Mouse (Mus musculus) intestine, embryonic 15.5 days (tissue): ENCODE data around the gene Col4a3bp. TPM values are rescaled to one million over a fixed set of nuclear protein-coding genes. Genes with fewer than 3 reads are reported as not detected.

Source experiments
- ATAC-seq: fragments of 200-750 bp; cut with Nextera tagmentation; 2 replicates; pipeline ENCODE4 v1.8.0; 2017; ENCODE audit warnings: moderate TSS enrichment, moderate library complexity
- H3K27ac ChIP-seq: fragments of 300-500 bp; sonication (generic); 2 replicates; pipeline ENCODE4 v1.5.1; 2015; ENCODE audit warnings: mild to moderate bottlenecking, inconsistent platforms
- H3K27me3 ChIP-seq: fragments of 300-500 bp; sonication (generic); replicated peaks from 2 replicates; pipeline ENCODE4 v1.6.1; 2015; ENCODE audit warnings: inconsistent platforms
- H3K36me3 ChIP-seq: fragments of 300-500 bp; sonication (generic); 2 replicates; pipeline ENCODE4 v1.6.1; 2015; ENCODE audit warnings: inconsistent platforms
- H3K4me1 ChIP-seq: fragments of 300-500 bp; sonication (generic); replicated peaks from 2 replicates; pipeline ENCODE4 v1.6.1; 2015; ENCODE audit warnings: inconsistent platforms
- H3K4me2 ChIP-seq: fragments of 300-500 bp; sonication (generic); replicated peaks from 2 replicates; pipeline ENCODE4 v1.6.1; 2015; ENCODE audit warnings: mild to moderate bottlenecking, inconsistent platforms
- H3K4me3 ChIP-seq: fragments of 300-500 bp; sonication (generic); replicated peaks from 2 replicates; pipeline ENCODE4 v1.5.1; 2015; ENCODE audit warnings: inconsistent platforms
- H3K9ac ChIP-seq: fragments of 300-500 bp; sonication (generic); 2 replicates; pipeline ENCODE4 v1.6.1; 2015; ENCODE audit warnings: inconsistent platforms
- H3K9me3 ChIP-seq: fragments of 300-500 bp; sonication (generic); 2 replicates; pipeline ENCODE4 v1.6.1; 2016; ENCODE audit warnings: inconsistent platforms
- WGBS: fragments of 180-500 bp; shearing (Covaris S2); methylation state at CpG from one replicate; pipeline ENCODE4 v1.1.7; 2015; 5-methylcytosine and 5-hydroxymethylcytosine counted together
- polyA plus RNA-seq: library from polyadenylated mRNA; unstranded; fragments of >200 nt; fragmentation: Nextera tagmentation; extraction: Ambion mirVana; gene quantifications from 2 replicates; pipeline ENCODE4 v1.2.1, GENCODE M21; 2015

Col4a3bp gene
- polyA plus RNA-seq, 1 experiment from 2014 or later = 13.2 TPM

- Histone ChIP-seq H3K27me3 (no peaks in the 10 kb centered on the region), H3K4me1 (no peaks in the 10 kb centered on the region), H3K9me3 (no peaks in the 10 kb centered on the region), H3K4me3 (no peak overlapping the region), H3K27ac (no peak overlapping the region), H3K4me2 (no peak overlapping the region), H3K9ac (no peak overlapping the region), H3K36me3 (no peaks in the 10 kb centered on the region)
- peak; percentile 66; the same call in 1 of the 2 replicates for ATAC-seq
- WGBS = 4% methylated on average over 1 of the region's 1 CpGs
Observed at GRCm38 (mm10) chr13:96593621-96594020, 51.2 kb downstream of the Col4a3bp start.

DNA sequence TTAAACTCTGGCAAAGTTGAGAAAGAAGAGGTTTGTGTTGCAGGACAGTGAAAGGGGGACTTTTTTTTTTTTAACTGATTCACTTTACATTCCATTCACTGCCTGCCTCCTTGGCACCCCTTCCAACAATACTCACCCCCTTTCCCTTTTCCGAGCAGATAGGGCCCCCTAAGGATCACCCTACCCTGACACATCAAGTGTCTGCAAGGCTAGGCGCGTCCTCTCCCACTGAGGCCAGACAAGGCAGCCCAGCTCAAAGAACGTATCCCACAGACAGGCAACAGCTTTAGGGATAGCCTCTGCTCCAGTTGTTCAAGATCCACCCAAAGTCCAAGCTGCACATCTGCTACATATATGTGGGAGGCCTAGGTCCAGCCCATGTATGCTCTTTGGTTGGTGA lies 51.7 kb downstream of the Col4a3bp start:
- Histone ChIP-seq H3K4me1 (no peaks in the 10 kb centered on the region), H3K4me3 (no peak overlapping the region), H3K36me3 (no peaks in the 10 kb centered on the region), H3K9ac (no peak overlapping the region), H3K27ac (no peak overlapping the region), H3K27me3 (no peaks in the 10 kb centered on the region), H3K9me3 (no peaks in the 10 kb centered on the region), H3K4me2 (no peak overlapping the region)
- ATAC-seq = no peak
- 83% methylated on average over 4 of the region's 4 CpGs for WGBS

DNA sequence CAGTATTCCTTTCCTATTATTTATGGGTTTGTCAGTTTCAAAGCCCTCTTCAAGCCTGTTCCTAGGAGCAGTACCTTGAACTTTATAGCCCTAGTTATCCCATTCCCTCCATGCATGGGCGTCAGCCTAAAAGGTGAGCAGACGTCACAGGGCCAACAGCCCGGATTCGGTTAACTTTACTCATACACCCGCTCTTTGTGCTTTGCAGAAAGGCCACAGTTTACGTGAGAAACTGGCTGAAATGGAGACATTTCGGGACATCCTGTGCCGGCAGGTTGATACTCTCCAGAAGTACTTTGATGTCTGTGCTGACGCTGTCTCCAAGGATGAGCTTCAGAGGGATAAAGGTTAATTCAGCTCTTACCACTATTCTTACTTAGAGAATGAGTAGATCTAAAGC lies 56.8 kb downstream of the Col4a3bp start:
- no peak for ATAC-seq
- no peak overlapping the region for H3K4me3 ChIP-seq
- no peaks in the 10 kb centered on the region for H3K9me3 ChIP-seq
- WGBS = 81% methylated on average over 9 of the region's 9 CpGs
- no peaks in the 10 kb centered on the region for H3K27me3 ChIP-seq
- H3K9ac ChIP-seq = no peak overlapping the region
- no peaks in the 10 kb centered on the region for H3K4me1 ChIP-seq
- H3K4me2 ChIP-seq = no peak overlapping the region
- no peaks in the 10 kb centered on the region for H3K36me3 ChIP-seq
- no peak overlapping the region for H3K27ac ChIP-seq

DNA sequence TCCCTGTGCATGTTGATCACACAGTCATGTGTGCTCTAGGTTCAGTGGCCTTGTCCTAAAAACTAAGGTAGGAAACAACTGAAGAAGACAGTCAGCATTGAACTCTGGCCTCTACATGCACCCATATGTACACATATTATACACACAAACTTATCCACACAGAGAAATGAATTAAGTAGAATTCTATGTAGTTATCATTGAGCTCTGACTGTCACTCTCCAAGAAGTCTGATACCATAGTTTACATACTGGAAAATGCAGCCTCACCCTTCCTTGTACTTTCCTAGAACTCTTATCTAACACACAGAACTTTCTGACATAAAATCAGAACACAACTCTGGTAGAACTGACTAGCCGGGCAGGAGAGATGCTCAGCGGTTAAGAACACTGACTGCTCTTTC lies 61.8 kb downstream of the Col4a3bp start:
- Histone ChIP-seq H3K36me3 (peaks cover 10% of the 10 kb centered on the region; the same call in 1 of the 2 replicates), H3K4me2 (no peak overlapping the region), H3K9me3 (no peaks in the 10 kb centered on the region), H3K4me3 (no peak overlapping the region), H3K9ac (no peak overlapping the region), H3K27me3 (no peaks in the 10 kb centered on the region), H3K4me1 (no peaks in the 10 kb centered on the region), H3K27ac (no peak overlapping the region)
- no peak for ATAC-seq
- WGBS = 90% methylated on average over 2 of the region's 2 CpGs

- no peaks in the 10 kb centered on the region for H3K4me1 ChIP-seq
- no peak overlapping the region for H3K9ac ChIP-seq
- no peaks in the 10 kb centered on the region for H3K27me3 ChIP-seq
- H3K4me2 ChIP-seq = no peak overlapping the region
- WGBS = 91% methylated on average over 3 of the region's 3 CpGs
- H3K9me3 ChIP-seq = no peaks in the 10 kb centered on the region
- 0 out of 2 replicates have a peak, but pooled peaks cover 5% of the 10 kb centered on the region for H3K36me3 ChIP-seq
- no peak overlapping the region for H3K4me3 ChIP-seq
- ATAC-seq = no peak
- H3K27ac ChIP-seq = no peak overlapping the region
Observed at GRCm38 (mm10) chr13:96614615-96615014, 72.2 kb downstream of the Col4a3bp start.

DNA sequence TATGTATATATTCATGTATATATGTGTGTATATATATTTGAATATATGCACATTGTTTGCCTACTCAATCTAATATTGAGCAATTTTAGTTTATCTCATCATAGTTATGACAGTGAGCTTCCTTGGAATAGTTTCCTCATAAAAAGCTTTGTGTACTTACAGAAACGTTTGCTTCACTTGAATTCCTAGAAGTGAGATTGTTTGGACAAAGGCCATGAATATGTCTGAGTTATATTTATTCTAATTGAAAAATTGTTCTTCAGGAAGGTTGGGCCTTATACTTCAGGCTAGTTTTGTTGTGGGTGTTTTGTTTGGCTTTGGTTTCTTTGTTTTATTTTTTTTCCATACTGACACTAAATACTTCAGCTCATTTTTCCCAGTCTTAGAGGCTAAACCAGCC lies 78.5 kb downstream of the Col4a3bp start:
- Histone ChIP-seq H3K27ac (no peak overlapping the region), H3K36me3 (no peaks in the 10 kb centered on the region), H3K4me2 (no peak overlapping the region), H3K9ac (no peak overlapping the region), H3K27me3 (no peaks in the 10 kb centered on the region), H3K4me1 (no peaks in the 10 kb centered on the region), H3K4me3 (no peak overlapping the region), H3K9me3 (no peaks in the 10 kb centered on the region)
- 25% methylated on average over 1 of the region's 1 CpGs for WGBS
- ATAC-seq = no peak

GRCm38 (mm10) chr13:96630396-96630795 lies 88.0 kb downstream of the Col4a3bp start:
- H3K4me2 ChIP-seq = no peak overlapping the region
- WGBS = 91% methylated on average over 4 of the region's 4 CpGs
- H3K4me3 ChIP-seq = no peak overlapping the region
- H3K9ac ChIP-seq = no peak overlapping the region
- ATAC-seq = no peak
- no peaks in the 10 kb centered on the region for H3K4me1 ChIP-seq
- no peak overlapping the region for H3K27ac ChIP-seq
- peaks cover 14% of the 10 kb centered on the region; the same call in 1 of the 2 replicates for H3K36me3 ChIP-seq
- H3K9me3 ChIP-seq = no peaks in the 10 kb centered on the region
- no peaks in the 10 kb centered on the region for H3K27me3 ChIP-seq

DNA sequence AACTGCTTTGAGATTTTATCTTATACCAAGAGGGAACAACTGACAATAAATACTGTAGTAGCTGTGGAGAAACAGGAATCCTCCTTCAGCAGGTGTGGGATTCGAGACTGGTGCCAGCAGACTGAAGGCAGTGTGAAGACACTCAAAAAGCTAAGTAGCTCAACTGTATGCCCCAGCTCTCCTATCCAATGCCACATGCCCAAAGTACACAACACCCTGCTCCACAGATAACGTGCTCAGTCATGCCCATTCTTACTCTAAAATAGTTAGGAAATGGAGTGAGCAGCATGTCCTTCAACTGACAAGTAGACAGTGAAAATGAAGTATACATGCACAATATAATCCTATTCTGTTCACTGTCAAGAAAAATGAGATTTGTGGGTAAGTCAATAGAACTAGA lies 101.8 kb downstream of the Col4a3bp start:
- ATAC-seq = no peak
- no peaks in the 10 kb centered on the region for H3K9me3 ChIP-seq
- H3K27ac ChIP-seq = no peak overlapping the region
- no peak overlapping the region for H3K9ac ChIP-seq
- peaks cover 5% of the 10 kb centered on the region; the same call in 1 of the 2 replicates for H3K36me3 ChIP-seq
- H3K4me3 ChIP-seq = no peak overlapping the region
- 75% methylated on average over 2 of the region's 2 CpGs for WGBS
- H3K4me1 ChIP-seq = no peaks in the 10 kb centered on the region
- no peaks in the 10 kb centered on the region for H3K27me3 ChIP-seq
- no peak overlapping the region for H3K4me2 ChIP-seq

- WGBS = 69% methylated on average over 5 of the region's 5 CpGs
- H3K9me3 ChIP-seq = no peaks in the 10 kb centered on the region
- peaks cover 15% of the 10 kb centered on the region for H3K36me3 ChIP-seq
- no peaks in the 10 kb centered on the region for H3K4me1 ChIP-seq
- no peak overlapping the region for H3K27ac ChIP-seq
- H3K27me3 ChIP-seq = no peaks in the 10 kb centered on the region
- ATAC-seq = no peak
- no peak overlapping the region for H3K9ac ChIP-seq
- H3K4me2 ChIP-seq = no peak overlapping the region
- no peak overlapping the region for H3K4me3 ChIP-seq
Observed at GRCm38 (mm10) chr13:96645822-96646221, 103.4 kb downstream of the Col4a3bp start.

DNA sequence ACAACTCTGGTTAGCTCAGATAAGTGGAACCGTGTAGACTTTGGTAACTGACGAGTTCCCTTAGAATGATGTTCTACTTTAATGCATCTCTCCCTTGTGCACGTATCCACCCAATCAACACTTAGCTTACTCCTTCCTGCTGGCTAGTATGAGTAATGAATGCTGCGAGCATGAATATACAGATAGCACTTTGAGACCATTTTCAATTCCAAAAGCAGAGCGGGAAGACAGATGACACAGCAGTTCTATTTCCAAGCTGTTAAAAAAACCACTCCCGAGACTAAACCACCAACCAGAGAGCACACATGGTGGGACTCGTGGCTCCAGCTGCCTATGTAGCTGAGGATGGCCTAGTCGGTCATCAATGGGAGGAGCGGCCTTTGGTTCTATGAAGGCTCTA lies 110.6 kb downstream of the Col4a3bp start:
- H3K36me3 ChIP-seq = peaks cover 59% of the 10 kb centered on the region

DNA sequence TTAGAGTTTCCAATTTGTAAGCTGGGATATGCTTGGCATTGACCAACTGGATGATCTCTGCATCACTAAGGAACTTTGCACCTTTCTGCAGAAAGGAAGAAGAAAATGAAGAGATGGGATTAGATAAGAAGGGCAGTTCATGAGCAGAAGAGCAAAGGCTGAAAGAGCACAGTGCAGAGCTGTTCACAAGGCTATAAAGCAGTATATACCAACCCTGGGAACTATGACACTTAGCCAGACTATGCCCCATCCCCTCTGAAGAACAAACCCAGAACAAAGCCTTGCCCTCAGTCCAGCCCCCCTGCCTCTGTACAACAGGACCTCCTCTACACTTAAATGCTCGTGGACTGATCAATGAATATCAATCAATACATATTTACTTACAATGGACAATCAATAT lies 114.3 kb downstream of the Col4a3bp start:
- Histone ChIP-seq H3K9ac (no peak overlapping the region), H3K9me3 (no peaks in the 10 kb centered on the region), H3K4me1 (no peaks in the 10 kb centered on the region), H3K27me3 (no peaks in the 10 kb centered on the region), H3K4me3 (no peak overlapping the region), H3K4me2 (no peak overlapping the region), H3K27ac (no peak overlapping the region), H3K36me3 (peaks cover 58% of the 10 kb centered on the region)
- WGBS = 77% methylated on average over 1 of the region's 1 CpGs
- ATAC-seq = peak; percentile 24; the same call in 1 of the 2 replicates

More for the DNA sequence above, 110.6 kb downstream of the Col4a3bp start:
- H3K9ac ChIP-seq = no peak overlapping the region
- no peaks in the 10 kb centered on the region for H3K4me1 ChIP-seq
- H3K4me2 ChIP-seq = no peak overlapping the region
- no peak for ATAC-seq
- no peaks in the 10 kb centered on the region for H3K9me3 ChIP-seq
- no peak overlapping the region for H3K4me3 ChIP-seq
- H3K27ac ChIP-seq = no peak overlapping the region
- 83% methylated on average over 9 of the region's 9 CpGs for WGBS
- H3K27me3 ChIP-seq = no peaks in the 10 kb centered on the region

GRCm38 (mm10) chr13:96658936-96659335 lies 116.5 kb downstream of the Col4a3bp start:
- Histone ChIP-seq H3K9ac (no peak overlapping the region), H3K36me3 (peaks cover 59% of the 10 kb centered on the region)
- ATAC-seq = no peak

GRCm38 (mm10) chr13:96660095-96660860 lies 117.9 kb downstream of the Col4a3bp start:
- peaks cover 63% of the 10 kb centered on the region for H3K36me3 ChIP-seq
- peak; percentile 39; the same call in 1 of the 2 replicates for ATAC-seq

More at GRCm38 (mm10) chr13:96658936-96659335, 116.5 kb downstream of the Col4a3bp start:
- no peaks in the 10 kb centered on the region for H3K27me3 ChIP-seq
- no peak overlapping the region for H3K4me2 ChIP-seq
- no peak overlapping the region for H3K27ac ChIP-seq
- H3K4me1 ChIP-seq = no peaks in the 10 kb centered on the region
- H3K4me3 ChIP-seq = no peak overlapping the region
- no peaks in the 10 kb centered on the region for H3K9me3 ChIP-seq
- WGBS = 97% methylated on average over 7 of the region's 7 CpGs

More at GRCm38 (mm10) chr13:96660095-96660860, 117.9 kb downstream of the Col4a3bp start:
- no peaks in the 10 kb centered on the region for H3K4me1 ChIP-seq
- no peaks in the 10 kb centered on the region for H3K9me3 ChIP-seq
- no peaks in the 10 kb centered on the region for H3K27me3 ChIP-seq
- H3K27ac ChIP-seq = no peak overlapping the region
- H3K4me2 ChIP-seq = no peak overlapping the region
- WGBS = 78% methylated on average over 10 of the region's 10 CpGs
- H3K9ac ChIP-seq = no peak overlapping the region
- no peak overlapping the region for H3K4me3 ChIP-seq
